Mouse (Mus musculus): ENCODE measurements around the gene Elmsan1. TPM values are rescaled to one million over a fixed set of nuclear protein-coding genes. Genes with fewer than 3 reads are reported as not detected.

The Elmsan1 gene
- polyA plus RNA-seq, 1 experiment from 2014 or later: 5.8 TPM

GRCm38 (mm10) chr12:84186950-84187349 lies 31.7 kb downstream of the Elmsan1 start:
- Histone ChIP-seq H3K9ac (ENCODE audit: low read depth, low read length) (no peak overlapping the region), H3K9me3 (replicated peaks; ENCODE audit: low read length) (no peaks in the 10 kb centered on the region), H3K27ac (0 out of 2 replicates have a peak overlapping the region, but pooled peaks have one; percentile 34), H3K4me1 (replicated peaks; ENCODE audit: insufficient read depth, low read length) (peaks cover 47% of the 10 kb centered on the region), H3K36me3 (ENCODE audit: insufficient read depth, low read length) (no peaks in the 10 kb centered on the region), H3K4me2 (ENCODE audit: low read length) (no peak overlapping the region), H3K4me3 (replicated peaks; ENCODE audit: low read depth, low read length) (no peak overlapping the region), H3K27me3 (ENCODE audit: insufficient read depth, low read length) (no peaks in the 10 kb centered on the region)
- TF ChIP-seq CTCF (IDR thresholded peaks at IDR 0.05; ENCODE audit: low read depth): no peak
- DNase-seq (ENCODE audit: low spot score) (no peak), ATAC-seq (replicated peaks; ENCODE audit: low FRiP score, low read depth) (no peak)
- WGBS: 57% methylated on average over 5 of the region's 5 CpGs

DNA sequence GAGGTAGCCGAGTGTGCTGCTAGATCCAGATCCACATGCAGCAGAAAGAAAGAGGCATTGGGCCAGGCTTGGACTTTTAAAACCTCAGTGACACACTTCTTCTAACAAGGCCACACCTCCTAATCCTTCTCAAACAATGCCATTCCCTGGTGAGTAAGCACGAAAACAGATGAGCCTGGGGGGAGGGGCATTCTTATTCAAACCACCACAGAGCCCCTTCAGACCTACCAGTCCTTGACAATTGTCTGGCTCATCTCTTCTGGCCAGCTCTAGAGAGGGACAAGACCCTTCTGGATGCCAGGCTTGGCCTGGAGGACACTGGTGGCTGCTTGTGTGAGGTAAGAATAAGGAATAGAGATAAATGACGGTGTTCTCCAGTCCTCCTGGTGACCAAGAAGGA lies 32.1 kb downstream of the Elmsan1 start:
- H3K27ac ChIP-seq: 0 out of 2 replicates have a peak overlapping the region, but pooled peaks have one; percentile 34
- 83% methylated on average over 3 of the region's 3 CpGs for WGBS
- ATAC-seq (replicated peaks; ENCODE audit: low FRiP score, low read depth): no peak

DNA sequence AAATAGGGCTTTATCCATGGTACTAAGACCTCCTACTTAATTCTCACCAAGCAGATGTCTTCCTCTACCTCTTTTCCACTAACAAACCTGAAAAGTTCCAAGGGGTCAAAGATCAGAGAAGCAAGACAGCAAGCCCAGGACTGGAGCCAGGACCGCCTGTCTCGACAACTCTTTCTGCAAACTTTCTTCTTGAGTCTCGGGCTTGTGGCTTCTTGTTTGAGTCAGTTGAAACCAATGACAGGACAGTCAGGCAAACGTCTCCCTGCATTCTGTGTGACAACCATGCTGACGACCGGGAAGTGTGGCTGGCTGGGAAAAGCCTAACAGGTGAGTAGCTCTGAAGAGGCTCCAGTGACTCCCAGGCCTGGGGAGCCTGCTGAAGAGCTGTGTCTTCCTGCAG lies 33.1 kb downstream of the Elmsan1 start:
- no peak for TF ChIP-seq CTCF (IDR thresholded peaks at IDR 0.05; ENCODE audit: low read depth)
- no peak overlapping the region for H3K4me2 ChIP-seq (ENCODE audit: low read length)
- no peak overlapping the region for H3K27ac ChIP-seq
- ATAC-seq (replicated peaks; ENCODE audit: low FRiP score, low read depth): no peak
- DNase-seq (ENCODE audit: low spot score): no peak
- WGBS: 64% methylated on average over 6 of the region's 6 CpGs
- H3K9me3 ChIP-seq (replicated peaks; ENCODE audit: low read length): no peaks in the 10 kb centered on the region
- no peak overlapping the region for H3K9ac ChIP-seq (ENCODE audit: low read depth, low read length)
- H3K27me3 ChIP-seq (ENCODE audit: insufficient read depth, low read length): no peaks in the 10 kb centered on the region
- H3K36me3 ChIP-seq (ENCODE audit: insufficient read depth, low read length): no peaks in the 10 kb centered on the region
- peaks cover 47% of the 10 kb centered on the region for H3K4me1 ChIP-seq (replicated peaks; ENCODE audit: insufficient read depth, low read length)
- H3K4me3 ChIP-seq (replicated peaks; ENCODE audit: low read depth, low read length): no peak overlapping the region

More for the DNA sequence above, 32.1 kb downstream of the Elmsan1 start:
- no peak overlapping the region for H3K9ac ChIP-seq (ENCODE audit: low read depth, low read length)
- no peak for DNase-seq (ENCODE audit: low spot score)
- peaks cover 47% of the 10 kb centered on the region for H3K4me1 ChIP-seq (replicated peaks; ENCODE audit: insufficient read depth, low read length)
- no peaks in the 10 kb centered on the region for H3K9me3 ChIP-seq (replicated peaks; ENCODE audit: low read length)
- H3K27me3 ChIP-seq (ENCODE audit: insufficient read depth, low read length): no peaks in the 10 kb centered on the region
- H3K4me3 ChIP-seq (replicated peaks; ENCODE audit: low read depth, low read length): no peak overlapping the region
- no peak overlapping the region for H3K4me2 ChIP-seq (ENCODE audit: low read length)
- TF ChIP-seq CTCF (IDR thresholded peaks at IDR 0.05; ENCODE audit: low read depth): no peak
- H3K36me3 ChIP-seq (ENCODE audit: insufficient read depth, low read length): no peaks in the 10 kb centered on the region

- Histone ChIP-seq H3K9me3 (replicated peaks; ENCODE audit: low read length) (no peaks in the 10 kb centered on the region), H3K36me3 (ENCODE audit: insufficient read depth, low read length) (no peaks in the 10 kb centered on the region), H3K4me1 (replicated peaks; ENCODE audit: insufficient read depth, low read length) (peaks cover 47% of the 10 kb centered on the region), H3K4me3 (replicated peaks; ENCODE audit: low read depth, low read length) (no peak overlapping the region), H3K27ac (no peak overlapping the region), H3K27me3 (ENCODE audit: insufficient read depth, low read length) (no peaks in the 10 kb centered on the region), H3K9ac (ENCODE audit: low read depth, low read length) (no peak overlapping the region), H3K4me2 (ENCODE audit: low read length) (no peak overlapping the region)
- DNase-seq (ENCODE audit: low spot score) (no peak), ATAC-seq (replicated peaks; ENCODE audit: low FRiP score, low read depth) (no peak)
- 84% methylated on average over 5 of the region's 5 CpGs for WGBS
- TF ChIP-seq CTCF (IDR thresholded peaks at IDR 0.05; ENCODE audit: low read depth): no peak
Observed at GRCm38 (mm10) chr12:84184979-84185378, 33.7 kb downstream of the Elmsan1 start.

DNA sequence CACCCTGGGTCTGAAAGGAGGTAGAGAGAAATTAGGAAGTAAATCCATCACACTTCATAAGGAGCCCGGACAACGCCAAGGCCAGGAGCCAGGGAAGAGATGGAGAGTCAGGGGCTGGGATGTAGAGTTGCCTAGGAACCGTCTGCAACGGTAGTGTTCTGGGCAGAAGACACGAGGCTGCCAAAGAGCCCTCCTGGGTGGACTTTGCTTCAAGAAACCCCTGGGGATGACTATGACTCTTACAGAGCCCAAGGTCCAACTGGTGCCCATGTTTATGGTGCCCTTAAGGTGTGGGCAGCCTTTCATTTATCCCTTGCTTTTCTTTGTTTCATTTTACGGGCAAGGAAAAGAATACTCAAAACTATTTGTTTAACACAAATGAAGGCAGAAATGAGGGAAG lies 36.7 kb downstream of the Elmsan1 start:
- H3K4me3 ChIP-seq (replicated peaks; ENCODE audit: low read depth, low read length): no peak overlapping the region
- H3K9ac ChIP-seq (ENCODE audit: low read depth, low read length): no peak overlapping the region
- H3K27ac ChIP-seq: no peak overlapping the region
- 71% methylated on average over 6 of the region's 6 CpGs for WGBS
- peaks cover 42% of the 10 kb centered on the region for H3K4me1 ChIP-seq (replicated peaks; ENCODE audit: insufficient read depth, low read length)
- TF ChIP-seq CTCF (IDR thresholded peaks at IDR 0.05; ENCODE audit: low read depth): no peak
- no peak overlapping the region for H3K4me2 ChIP-seq (ENCODE audit: low read length)
- no peaks in the 10 kb centered on the region for H3K9me3 ChIP-seq (replicated peaks; ENCODE audit: low read length)
- ATAC-seq (replicated peaks; ENCODE audit: low FRiP score, low read depth): no peak
- no peaks in the 10 kb centered on the region for H3K36me3 ChIP-seq (ENCODE audit: insufficient read depth, low read length)
- DNase-seq (ENCODE audit: low spot score): no peak
- H3K27me3 ChIP-seq (ENCODE audit: insufficient read depth, low read length): no peaks in the 10 kb centered on the region

DNA sequence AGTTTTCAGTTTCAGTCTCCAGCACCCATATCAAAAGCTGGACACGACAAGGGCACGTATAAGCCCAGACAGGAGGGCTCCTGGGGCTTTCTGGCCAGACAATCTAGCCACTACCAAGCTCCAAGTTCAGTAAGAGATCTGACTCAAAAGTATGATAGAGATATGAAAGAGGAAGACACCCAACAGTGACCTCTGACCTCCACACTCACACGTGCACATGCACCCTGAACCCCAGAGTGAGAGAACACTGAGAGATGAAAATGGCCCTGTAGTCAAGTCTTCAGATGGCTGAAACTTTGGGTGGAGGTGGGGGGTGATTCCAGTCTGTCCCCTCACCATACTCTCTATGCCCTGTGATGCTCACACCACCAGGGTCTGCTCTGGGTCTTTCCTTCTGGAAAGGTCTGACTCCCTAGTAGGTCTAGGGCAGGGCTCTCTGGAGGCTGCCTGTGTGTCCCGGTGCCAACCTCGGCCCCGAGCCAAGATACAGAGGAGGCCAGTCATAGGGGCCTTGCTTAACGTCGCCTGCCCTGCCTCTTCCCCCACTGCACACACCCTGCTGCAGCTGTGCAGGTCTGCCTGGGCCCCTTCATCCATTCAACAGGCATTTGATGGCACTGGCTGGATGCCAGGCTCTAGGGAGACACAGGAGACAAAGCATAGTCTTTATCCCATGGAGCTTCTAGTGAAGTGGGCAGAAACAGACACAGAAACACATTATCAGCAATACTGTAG lies 37.8 kb downstream of the Elmsan1 start:
- no peak for DNase-seq (ENCODE audit: low spot score)

More for the DNA sequence above, 37.8 kb downstream of the Elmsan1 start:
- Histone ChIP-seq H3K4me3 (replicated peaks; ENCODE audit: low read depth, low read length) (no peak overlapping the region), H3K36me3 (ENCODE audit: insufficient read depth, low read length) (no peaks in the 10 kb centered on the region), H3K27me3 (ENCODE audit: insufficient read depth, low read length) (no peaks in the 10 kb centered on the region), H3K9ac (ENCODE audit: low read depth, low read length) (no peak overlapping the region), H3K9me3 (replicated peaks; ENCODE audit: low read length) (no peaks in the 10 kb centered on the region), H3K4me1 (replicated peaks; ENCODE audit: insufficient read depth, low read length) (peaks cover 51% of the 10 kb centered on the region), H3K27ac (0 out of 2 replicates have a peak overlapping the region, but pooled peaks have one; percentile 15), H3K4me2 (ENCODE audit: low read length) (no peak overlapping the region)
- no peak for TF ChIP-seq CTCF (IDR thresholded peaks at IDR 0.05; ENCODE audit: low read depth)
- 61% methylated on average over 8 of the region's 8 CpGs for WGBS
- ATAC-seq (replicated peaks; ENCODE audit: low FRiP score, low read depth): no peak; the same call in 1 of the 2 replicates
